In genomic region chr5:134490465-134490864, GRCm38 (mm10) we compare ENCODE assay signal across 8 mouse cellular contexts. TPM values are rescaled to one million over a fixed set of nuclear protein-coding genes. Genes with fewer than 3 reads are reported as not detected.
DNase-seq lines count a peak whose midpoint lies in the region; ATAC-seq and TF ChIP-seq lines count a peak whose summit lies in the region.

No protein-coding gene starts in this region.

- H3K4me2 ChIP-seq in kidney, postnatal 0 days (ENCODE audit: low read length) = no peak overlapping the region

- no peaks in the 10 kb centered on the region for H3K4me1 ChIP-seq in kidney, postnatal 0 days (replicated peaks; ENCODE audit: insufficient read depth, low read length)

- no peak overlapping the region for H3K9ac ChIP-seq in kidney, postnatal 0 days (ENCODE audit: low read depth, low read length)

- intact Hi-C loops in gastrocnemius, postnatal 14 days (cut with DNase I; ENCODE audit: low total_unique reads) = no loop called here

- WGBS in kidney, postnatal 0 days = 90% methylated on average over 12 of the region's 12 CpGs

- peaks cover 13% of the 10 kb centered on the region; the same call in 1 of the 2 replicates for H3K36me3 ChIP-seq in kidney, postnatal 0 days (ENCODE audit: insufficient read depth, low read length)

- no peaks in the 10 kb centered on the region for H3K27me3 ChIP-seq in kidney, postnatal 0 days (ENCODE audit: insufficient read depth, low read length)
- H3K27me3 ChIP-seq in Patski = no peaks in the 10 kb centered on the region

- DNase-seq in CD4-positive, CD25-positive, alpha-beta regulatory T cell, adult 2 months (ENCODE audit: low read depth, low spot score) = peak; percentile 65
- no peak for DNase-seq in kidney, postnatal 0 days (ENCODE audit: low spot score)
- DNase-seq in kidney, adult 18-20 months = no peak
- DNase-seq in Patski (ENCODE audit: low read depth, low spot score) = no peak
- DNase-seq in natural killer cell, adult 2 months (ENCODE audit: low spot score in 2 of 2) = peak; percentile 45 to 49
- DNase-seq in urinary bladder, postnatal 36 days (ENCODE audit: low spot score in 2 of 2) = no peak
- no peak for DNase-seq in gastrocnemius, postnatal 14 days

- H3K27ac ChIP-seq in kidney, postnatal 0 days = no peak overlapping the region

- peak; percentile 59 for TF ChIP-seq CTCF in kidney, postnatal 0 days (IDR thresholded peaks at IDR 0.05; ENCODE audit: low read depth)
- peak; percentile 79 for TF ChIP-seq CTCF in Patski (IDR thresholded peaks at IDR 0.05)

- CTCF ChIA-PET in Patski (lab: Charles Lee) = interaction anchor here (0.6 to 8.6 kb wide), 8 partner anchors 12 to 120 kb away, joined by 3 to 63 read pairs (median 6); partner anchors contain the start of gene Rfc2

- in situ Hi-C loops in Patski (cut with MboI; ENCODE audit: low pct_unique_long_range_greater_than_20kb) = loop anchor here (10.0 kb wide), 1 partner anchor 414 kb away; the partner anchor contains the start of gene Tmem270

- no peak for ATAC-seq in CD4-positive, CD25-positive, alpha-beta regulatory T cell, adult 4 months
- no peak for ATAC-seq in kidney, postnatal 0 days (replicated peaks; ENCODE audit: low FRiP score, low read depth)
- no peak for ATAC-seq in Patski

- no peak overlapping the region for H3K4me3 ChIP-seq in kidney, postnatal 0 days (replicated peaks; ENCODE audit: low read depth, low read length)

- no peaks in the 10 kb centered on the region for H3K9me3 ChIP-seq in kidney, postnatal 0 days (replicated peaks; ENCODE audit: low read length)

- POLR2A ChIA-PET in Patski (lab: Charles Lee) = no interaction called here

RNA-seq across cellular contexts. Expression of gene Gtf2ird1, which starts 33.9 kb away (rescaled TPM):
- 1 to 10 TPM; 6.0 to 8.0 TPM for polyA plus RNA-seq in CD4-positive, CD25-positive, alpha-beta regulatory T cell, adult 4 months (2017; shearing (Covaris generic))
- polyA plus RNA-seq in kidney, postnatal 0 days (2015; fragmentation: Nextera tagmentation; extraction: Ambion mirVana) = 46.7 and 49.8 TPM in 2 replicates
- polyA plus RNA-seq in Patski (2021) = 169 TPM
- total RNA-seq in gastrocnemius, postnatal 14 days (2021) = 10 to 100 TPM in 1 of 2 experiments, 1 to 10 TPM in 1; 9.5 to 10.7 TPM

Comparison
In these comparisons a context has a peak if more than half of its experiments do, and no peak if none do; other contexts are left out.
1. DNase-seq: peak in CD4-positive, CD25-positive, alpha-beta regulatory T cell, adult 2 months (single experiment) and natural killer cell, adult 2 months (2 of 2); none in kidney, postnatal 0 days (single experiment), kidney, adult 18-20 months (single experiment), Patski (single experiment), urinary bladder, postnatal 36 days (0 of 2) and gastrocnemius, postnatal 14 days (single experiment).